Mouse (Mus musculus): ENCODE measurements around the gene Ambra1. TPM values are rescaled to one million over a fixed set of nuclear protein-coding genes. Genes with fewer than 3 reads are reported as not detected.

The Ambra1 gene
- polyA plus RNA-seq, 1 experiment from 2014 or later, result 27.0 TPM

GRCm38 (mm10) chr2:91835031-91835430 is 105.1 kb downstream of the Ambra1 start:
- Histone ChIP-seq H3K9me3 (no peaks in the 10 kb centered on the region), H3K27ac (replicated peaks) (no peak overlapping the region), H3K4me1 (no peaks in the 10 kb centered on the region), H3K9ac (replicated peaks) (no peak overlapping the region), H3K36me3 (no peaks in the 10 kb centered on the region), H3K4me3 (no peak overlapping the region), H3K27me3 (no peaks in the 10 kb centered on the region), H3K4me2 (replicated peaks) (no peak overlapping the region)
- no peak for ATAC-seq (ENCODE audit: low FRiP score, low read depth)
- 91% methylated on average over 1 of the region's 1 CpGs for WGBS

GRCm38 (mm10) chr2:91835631-91836030 is 105.7 kb downstream of the Ambra1 start:
- Histone ChIP-seq H3K4me2 (replicated peaks) (no peak overlapping the region), H3K9ac (replicated peaks) (no peak overlapping the region), H3K27ac (replicated peaks) (no peak overlapping the region), H3K36me3 (no peaks in the 10 kb centered on the region), H3K27me3 (no peaks in the 10 kb centered on the region), H3K9me3 (no peaks in the 10 kb centered on the region), H3K4me3 (no peak overlapping the region), H3K4me1 (no peaks in the 10 kb centered on the region)
- 92% methylated on average over 3 of the region's 3 CpGs for WGBS
- ATAC-seq (ENCODE audit: low FRiP score, low read depth), result no peak

- Histone ChIP-seq H3K9ac (replicated peaks) (no peak overlapping the region), H3K9me3 (no peaks in the 10 kb centered on the region), H3K27me3 (no peaks in the 10 kb centered on the region), H3K4me3 (no peak overlapping the region), H3K4me2 (replicated peaks) (no peak overlapping the region), H3K4me1 (no peaks in the 10 kb centered on the region), H3K36me3 (no peaks in the 10 kb centered on the region), H3K27ac (replicated peaks) (no peak overlapping the region)
- 58% methylated on average over 1 of the region's 1 CpGs for WGBS
- ATAC-seq (ENCODE audit: low FRiP score, low read depth), result no peak
These were observed 114.2 kb downstream of the Ambra1 start for GRCm38 (mm10) chr2:91844085-91844484.

GRCm38 (mm10) chr2:91852446-91853191 is 122.7 kb downstream of the Ambra1 start:
- Histone ChIP-seq H3K4me1 (peaks cover 9% of the 10 kb centered on the region; the same call in 1 of the 2 replicates), H3K4me2 (replicated peaks) (no peak overlapping the region), H3K9me3 (no peaks in the 10 kb centered on the region), H3K4me3 (no peak overlapping the region), H3K9ac (replicated peaks) (no peak overlapping the region), H3K27me3 (peaks cover 3% of the 10 kb centered on the region), H3K36me3 (no peaks in the 10 kb centered on the region), H3K27ac (replicated peaks) (peak overlapping the region; percentile 7; the same call in 1 of the 2 replicates)
- ATAC-seq (ENCODE audit: low FRiP score, low read depth), result no peak
- 7% methylated on average over 2 of the region's 2 CpGs for WGBS

GRCm38 (mm10) chr2:91854575-91854974 is 124.6 kb downstream of the Ambra1 start:
- peaks cover 9% of the 10 kb centered on the region; the same call in 1 of the 2 replicates for H3K4me1 ChIP-seq
- no peaks in the 10 kb centered on the region for H3K9me3 ChIP-seq
- no peak for ATAC-seq (ENCODE audit: low FRiP score, low read depth)
- H3K27me3 ChIP-seq, result peaks cover 3% of the 10 kb centered on the region
- H3K4me3 ChIP-seq, result no peak overlapping the region
- 77% methylated on average over 6 of the region's 6 CpGs for WGBS
- H3K27ac ChIP-seq (replicated peaks), result no peak overlapping the region
- H3K36me3 ChIP-seq, result no peaks in the 10 kb centered on the region
- no peak overlapping the region for H3K4me2 ChIP-seq (replicated peaks)
- no peak overlapping the region for H3K9ac ChIP-seq (replicated peaks)

- Histone ChIP-seq H3K27ac (replicated peaks) (no peak overlapping the region), H3K4me1 (peaks cover 9% of the 10 kb centered on the region; the same call in 1 of the 2 replicates), H3K36me3 (no peaks in the 10 kb centered on the region), H3K27me3 (no peaks in the 10 kb centered on the region), H3K9ac (replicated peaks) (no peak overlapping the region), H3K9me3 (no peaks in the 10 kb centered on the region), H3K4me2 (replicated peaks) (no peak overlapping the region), H3K4me3 (no peak overlapping the region)
- no peak for ATAC-seq (ENCODE audit: low FRiP score, low read depth)
- WGBS, result 58% methylated on average over 3 of the region's 3 CpGs
These were observed 127.0 kb downstream of the Ambra1 start for GRCm38 (mm10) chr2:91856958-91857357.

- WGBS, result 61% methylated on average over 4 of the region's 4 CpGs
These were observed 129.5 kb downstream of the Ambra1 start for GRCm38 (mm10) chr2:91859423-91859822.

GRCm38 (mm10) chr2:91870754-91871153 is 140.8 kb downstream of the Ambra1 start:
- no peak overlapping the region for H3K27ac ChIP-seq (replicated peaks)
- H3K9me3 ChIP-seq, result no peaks in the 10 kb centered on the region
- no peak overlapping the region for H3K4me2 ChIP-seq (replicated peaks)
- H3K4me1 ChIP-seq, result no peaks in the 10 kb centered on the region
- peaks cover 3% of the 10 kb centered on the region; the same call in 1 of the 2 replicates for H3K36me3 ChIP-seq
- no peak overlapping the region for H3K9ac ChIP-seq (replicated peaks)
- 82% methylated on average over 8 of the region's 8 CpGs for WGBS
- ATAC-seq (ENCODE audit: low FRiP score, low read depth), result no peak
- no peaks in the 10 kb centered on the region for H3K27me3 ChIP-seq
- no peak overlapping the region for H3K4me3 ChIP-seq

More at GRCm38 (mm10) chr2:91859423-91859822, 129.5 kb downstream of the Ambra1 start:
- Histone ChIP-seq H3K27ac (replicated peaks) (no peak overlapping the region), H3K4me3 (no peak overlapping the region), H3K9me3 (no peaks in the 10 kb centered on the region), H3K4me1 (no peaks in the 10 kb centered on the region), H3K4me2 (replicated peaks) (no peak overlapping the region), H3K9ac (replicated peaks) (no peak overlapping the region), H3K27me3 (no peaks in the 10 kb centered on the region), H3K36me3 (no peaks in the 10 kb centered on the region)
- no peak for ATAC-seq (ENCODE audit: low FRiP score, low read depth)

GRCm38 (mm10) chr2:91871225-91871624 is 141.3 kb downstream of the Ambra1 start:
- Histone ChIP-seq H3K9me3 (no peaks in the 10 kb centered on the region), H3K27me3 (no peaks in the 10 kb centered on the region), H3K4me1 (no peaks in the 10 kb centered on the region), H3K36me3 (peaks cover 8% of the 10 kb centered on the region; the same call in 1 of the 2 replicates), H3K4me3 (no peak overlapping the region), H3K9ac (replicated peaks) (no peak overlapping the region), H3K27ac (replicated peaks) (no peak overlapping the region), H3K4me2 (replicated peaks) (no peak overlapping the region)
- no peak for ATAC-seq (ENCODE audit: low FRiP score, low read depth)
- 79% methylated on average over 1 of the region's 1 CpGs for WGBS

- Histone ChIP-seq H3K9ac (replicated peaks) (no peak overlapping the region), H3K4me2 (replicated peaks) (no peak overlapping the region), H3K4me1 (no peaks in the 10 kb centered on the region), H3K27ac (replicated peaks) (no peak overlapping the region), H3K36me3 (peaks cover 12% of the 10 kb centered on the region), H3K27me3 (no peaks in the 10 kb centered on the region), H3K9me3 (no peaks in the 10 kb centered on the region), H3K4me3 (no peak overlapping the region)
- 94% methylated on average over 3 of the region's 3 CpGs for WGBS
- no peak for ATAC-seq (ENCODE audit: low FRiP score, low read depth)
These were observed 142.7 kb downstream of the Ambra1 start for GRCm38 (mm10) chr2:91872658-91873057.

- no peak overlapping the region for H3K4me2 ChIP-seq (replicated peaks)
- no peaks in the 10 kb centered on the region for H3K9me3 ChIP-seq
- no peak overlapping the region for H3K4me3 ChIP-seq
- peaks cover 6% of the 10 kb centered on the region for H3K4me1 ChIP-seq
- no peak overlapping the region for H3K9ac ChIP-seq (replicated peaks)
- WGBS, result 86% methylated on average over 9 of the region's 9 CpGs
- no peaks in the 10 kb centered on the region for H3K27me3 ChIP-seq
- no peak overlapping the region for H3K27ac ChIP-seq (replicated peaks)
- ATAC-seq (ENCODE audit: low FRiP score, low read depth), result no peak
- H3K36me3 ChIP-seq, result peaks cover 12% of the 10 kb centered on the region
These were observed 146.3 kb downstream of the Ambra1 start for GRCm38 (mm10) chr2:91876000-91876805.

- WGBS, result 92% methylated on average over 2 of the region's 2 CpGs
- H3K4me1 ChIP-seq, result peaks cover 6% of the 10 kb centered on the region
- no peak for ATAC-seq (ENCODE audit: low FRiP score, low read depth)
These were observed 146.8 kb downstream of the Ambra1 start for GRCm38 (mm10) chr2:91876806-91877140.

More at GRCm38 (mm10) chr2:91876806-91877140, 146.8 kb downstream of the Ambra1 start:
- Histone ChIP-seq H3K9ac (replicated peaks) (no peak overlapping the region), H3K27ac (replicated peaks) (no peak overlapping the region), H3K36me3 (peaks cover 12% of the 10 kb centered on the region), H3K4me2 (replicated peaks) (no peak overlapping the region), H3K9me3 (no peaks in the 10 kb centered on the region), H3K27me3 (no peaks in the 10 kb centered on the region), H3K4me3 (no peak overlapping the region)

Data from midbrain, embryonic 12.5 days (tissue).